In genomic region chr15:79517710-79518109, GRCm38 (mm10) we compare ENCODE assay signal across 15 mouse cellular contexts. TPM values are rescaled to one million over a fixed set of nuclear protein-coding genes. Genes with fewer than 3 reads are reported as not detected.
DNase-seq lines count a peak whose midpoint lies in the region; ATAC-seq and TF ChIP-seq lines count a peak whose summit lies in the region.
"Had no signal": no experiment of that assay in that cellular context is flagged by ENCODE, and none has a peak within 500 bp of the region (broad histone marks: within the 10 kb centered on the region; RNA-seq: fewer than 3 reads in every experiment).

No protein-coding gene starts in this region.

- 72% methylated on average over 4 of the region's 4 CpGs for WGBS in hindbrain, embryonic 12.5 days
- WGBS in hindbrain, embryonic 14.5 days, result 51% methylated on average over 4 of the region's 4 CpGs
- 79% methylated on average over 4 of the region's 4 CpGs for WGBS in limb, embryonic 13.5 days
- 64% methylated on average over 4 of the region's 4 CpGs for WGBS in midbrain, embryonic 16.5 days

- TF ChIP-seq CTCF in E14TG2a.4 (conservative IDR thresholded peaks at IDR 0.05; ENCODE audit: low read length), result no peak

- H3K27me3 ChIP-seq in hindbrain, embryonic 12.5 days, result peaks cover 56% of the 10 kb centered on the region
- peaks cover 59% of the 10 kb centered on the region for H3K27me3 ChIP-seq in hindbrain, embryonic 14.5 days (ENCODE audit: control insufficient read depth, insufficient read depth, low read length)
- H3K27me3 ChIP-seq in E14TG2a.4 (ENCODE audit: insufficient read depth, low read length), result peaks cover 50% of the 10 kb centered on the region
- peaks cover 47% of the 10 kb centered on the region for H3K27me3 ChIP-seq in limb, embryonic 13.5 days
- peaks cover 36% of the 10 kb centered on the region for H3K27me3 ChIP-seq in midbrain, embryonic 16.5 days (ENCODE audit: control insufficient read depth, insufficient read depth, low read depth, low read length)

- no peaks in the 10 kb centered on the region for H3K36me3 ChIP-seq in hindbrain, embryonic 12.5 days
- no peaks in the 10 kb centered on the region for H3K36me3 ChIP-seq in hindbrain, embryonic 14.5 days (replicated peaks; ENCODE audit: control insufficient read depth, insufficient read depth)
- H3K36me3 ChIP-seq in E14TG2a.4 (ENCODE audit: insufficient read depth, low read length), result peaks cover 2% of the 10 kb centered on the region
- H3K36me3 ChIP-seq in limb, embryonic 13.5 days, result peaks cover 11% of the 10 kb centered on the region
- no peaks in the 10 kb centered on the region for H3K36me3 ChIP-seq in midbrain, embryonic 16.5 days (ENCODE audit: control insufficient read depth, insufficient read depth, low read length)
- H3K36me3 ChIP-seq: G1E had no signal

- H3K9ac ChIP-seq in hindbrain, embryonic 12.5 days, result no peak overlapping the region
- no peak overlapping the region for H3K9ac ChIP-seq in hindbrain, embryonic 14.5 days
- H3K9ac ChIP-seq in limb, embryonic 13.5 days, result peak overlapping the region; percentile 85
- H3K9ac ChIP-seq in midbrain, embryonic 16.5 days (ENCODE audit: low read depth, low read length), result no peak overlapping the region
- H3K9ac ChIP-seq: liver, embryonic 14.5 days had no signal

- H3K4me2 ChIP-seq in hindbrain, embryonic 12.5 days (replicated peaks), result 0 out of 2 replicates have a peak overlapping the region, but pooled peaks have one; percentile 82
- H3K4me2 ChIP-seq in hindbrain, embryonic 14.5 days (replicated peaks), result no peak overlapping the region
- H3K4me2 ChIP-seq in limb, embryonic 13.5 days (replicated peaks), result peak overlapping the region; percentile 82
- no peak overlapping the region for H3K4me2 ChIP-seq in midbrain, embryonic 16.5 days (ENCODE audit: low read length)

- H3K4me3 ChIP-seq in hindbrain, embryonic 12.5 days, result no peak overlapping the region
- no peak overlapping the region for H3K4me3 ChIP-seq in hindbrain, embryonic 14.5 days (replicated peaks; ENCODE audit: low read length)
- H3K4me3 ChIP-seq in E14TG2a.4 (replicated peaks; ENCODE audit: low read length), result peak overlapping the region; percentile 82; the same call in 1 of the 2 replicates
- peak overlapping the region; percentile 67 for H3K4me3 ChIP-seq in limb, embryonic 13.5 days
- no peak overlapping the region for H3K4me3 ChIP-seq in midbrain, embryonic 16.5 days (ENCODE audit: low read depth, low read length)
- H3K4me3 ChIP-seq: erythroblast, embryonic 14.5 days had no signal

- no peak overlapping the region for H3K27ac ChIP-seq in hindbrain, embryonic 12.5 days
- H3K27ac ChIP-seq in hindbrain, embryonic 14.5 days, result no peak overlapping the region
- no peak overlapping the region for H3K27ac ChIP-seq in limb, embryonic 13.5 days
- no peak overlapping the region for H3K27ac ChIP-seq in midbrain, embryonic 16.5 days (ENCODE audit: low read length)
- H3K27ac ChIP-seq: liver, embryonic 14.5 days had no signal

- ATAC-seq in hindbrain, embryonic 12.5 days (ENCODE audit: low FRiP score), result peak; percentile 24; the same call in 1 of the 2 replicates
- no peak for ATAC-seq in hindbrain, embryonic 14.5 days (ENCODE audit: low FRiP score)
- no peak for ATAC-seq in limb, embryonic 13.5 days (ENCODE audit: low FRiP score, low read depth)
- no peak for ATAC-seq in midbrain, embryonic 16.5 days

- DNase-seq in cerebellum, postnatal 10 days, result peak; percentile 74 to 77
- DNase-seq in cerebellum, adult 8-10 months, result no peak
- DNase-seq in hindbrain, embryonic 14.5 days (ENCODE audit: low spot score), result no peak
- no peak for DNase-seq in right cerebral cortex, adult 18-20 months
- DNase-seq: adrenal gland, postnatal 10 days; cerebellum, adult 18-20 months; layer of hippocampus, adult 9-11 months had no signal

- H3K9me3 ChIP-seq in hindbrain, embryonic 12.5 days (replicated peaks), result no peaks in the 10 kb centered on the region
- no peaks in the 10 kb centered on the region for H3K9me3 ChIP-seq in hindbrain, embryonic 14.5 days (ENCODE audit: control insufficient read depth, low read length)
- H3K9me3 ChIP-seq in E14TG2a.4 (ENCODE audit: low read length), result 0 out of 2 replicates have a peak, but pooled peaks cover 6% of the 10 kb centered on the region
- no peaks in the 10 kb centered on the region for H3K9me3 ChIP-seq in limb, embryonic 13.5 days
- no peaks in the 10 kb centered on the region for H3K9me3 ChIP-seq in midbrain, embryonic 16.5 days (replicated peaks; ENCODE audit: control insufficient read depth, low read length, poor library complexity, severe bottlenecking)

- H3K4me1 ChIP-seq in hindbrain, embryonic 12.5 days, result peaks cover 25% of the 10 kb centered on the region
- H3K4me1 ChIP-seq in hindbrain, embryonic 14.5 days (replicated peaks; ENCODE audit: control insufficient read depth, insufficient read depth, low read length), result peaks cover 18% of the 10 kb centered on the region
- peaks cover 66% of the 10 kb centered on the region for H3K4me1 ChIP-seq in E14TG2a.4 (replicated peaks; ENCODE audit: low read depth, low read length)
- peaks cover 36% of the 10 kb centered on the region for H3K4me1 ChIP-seq in limb, embryonic 13.5 days
- peaks cover 10% of the 10 kb centered on the region; the same call in 1 of the 2 replicates for H3K4me1 ChIP-seq in midbrain, embryonic 16.5 days (ENCODE audit: control insufficient read depth, insufficient read depth, low read length)

RNA-seq across cellular contexts. Expression of gene Kdelr3, which starts 1.5 kb away (rescaled TPM):
- 32.2 and 39.2 TPM in 2 replicates for polyA plus RNA-seq in hindbrain, embryonic 12.5 days (2016; fragmentation: Nextera tagmentation; extraction: Ambion mirVana)
- polyA plus RNA-seq in hindbrain, embryonic 14.5 days (2014; fragmentation: Nextera tagmentation; extraction: Ambion mirVana), result 8.1 and 10.1 TPM in 2 replicates
- 123 and 133 TPM in 2 replicates for polyA plus RNA-seq in limb, embryonic 13.5 days (2015; fragmentation: Nextera tagmentation; extraction: Ambion mirVana)
- 7.5 and 9.3 TPM in 2 replicates for polyA plus RNA-seq in midbrain, embryonic 16.5 days (2015; fragmentation: Nextera tagmentation; extraction: Ambion mirVana)
- polyA plus RNA-seq: erythroblast, embryonic 14.5 days; G1E had no signal

RNA-seq across cellular contexts. Expression of gene Kcnj4, which starts 12.7 kb away (rescaled TPM):
- not detected in 2 replicates for polyA plus RNA-seq in hindbrain, embryonic 12.5 days (2016; fragmentation: Nextera tagmentation; extraction: Ambion mirVana)
- not detected in 2 replicates for polyA plus RNA-seq in hindbrain, embryonic 14.5 days (2014; fragmentation: Nextera tagmentation; extraction: Ambion mirVana)
- polyA plus RNA-seq in limb, embryonic 13.5 days (2015; fragmentation: Nextera tagmentation; extraction: Ambion mirVana), result not detected in 2 replicates
- not detected in 2 replicates for polyA plus RNA-seq in midbrain, embryonic 16.5 days (2015; fragmentation: Nextera tagmentation; extraction: Ambion mirVana)
- polyA plus RNA-seq: erythroblast, embryonic 14.5 days; G1E; liver, embryonic 14.5 days; neural tube, embryonic 11.5 days had no signal

RNA-seq across cellular contexts. Expression of gene Ddx17, which starts 28.8 kb away (rescaled TPM):
- 76.5 and 77.2 TPM in 2 replicates for polyA plus RNA-seq in hindbrain, embryonic 12.5 days (2016; fragmentation: Nextera tagmentation; extraction: Ambion mirVana)
- polyA plus RNA-seq in hindbrain, embryonic 14.5 days (2014; fragmentation: Nextera tagmentation; extraction: Ambion mirVana), result 87.3 and 92.4 TPM in 2 replicates
- polyA plus RNA-seq in limb, embryonic 13.5 days (2015; fragmentation: Nextera tagmentation; extraction: Ambion mirVana), result 62.3 and 62.9 TPM in 2 replicates
- polyA plus RNA-seq in midbrain, embryonic 16.5 days (2015; fragmentation: Nextera tagmentation; extraction: Ambion mirVana), result 49.8 and 56.8 TPM in 2 replicates

Comparison
In these comparisons a context has a peak if more than half of its experiments do, and no peak if none do; other contexts are left out.
1. DNase-seq: peak in cerebellum, postnatal 10 days (2 of 2); none in cerebellum, adult 8-10 months (single experiment), hindbrain, embryonic 14.5 days (single experiment) and right cerebral cortex, adult 18-20 months (single experiment).
2. H3K4me2 ChIP-seq: peak in hindbrain, embryonic 12.5 days (single experiment) and limb, embryonic 13.5 days (single experiment); none in hindbrain, embryonic 14.5 days (single experiment) and midbrain, embryonic 16.5 days (single experiment).
3. H3K4me3 ChIP-seq: peak in E14TG2a.4 (single experiment) and limb, embryonic 13.5 days (single experiment); none in hindbrain, embryonic 12.5 days (single experiment), hindbrain, embryonic 14.5 days (single experiment) and midbrain, embryonic 16.5 days (single experiment).